Mouse (Mus musculus): ENCODE data around the gene Nefh. TPM values are rescaled to one million over a fixed set of nuclear protein-coding genes. Genes with fewer than 3 reads are reported as not detected.

Nefh gene
- polyA plus RNA-seq, 1 experiment from 2014 or later = 0.66 TPM

DNA sequence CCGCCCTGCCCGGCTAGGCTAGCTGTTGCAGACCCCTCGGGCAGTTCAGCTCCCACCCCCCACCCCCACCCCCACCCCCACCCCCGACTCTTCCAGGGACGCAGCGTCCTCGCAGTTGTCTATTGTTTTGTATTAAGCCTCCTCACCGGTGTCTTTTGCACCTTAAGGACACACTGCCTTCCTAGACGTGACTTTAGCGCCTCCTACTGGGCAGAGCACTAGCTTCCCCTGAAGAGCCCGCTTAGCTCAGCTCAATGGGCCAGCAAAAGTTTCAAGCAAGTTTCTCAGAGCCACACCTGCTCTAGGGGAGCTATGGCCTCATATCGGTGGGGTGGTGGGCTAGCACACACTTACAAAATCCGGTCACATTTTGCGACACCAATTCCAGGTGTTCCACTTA lies 27.8 kb upstream of the Nefh start:
- Histone ChIP-seq H3K9me3 (replicated peaks) (no peaks in the 10 kb centered on the region), H3K36me3 (no peaks in the 10 kb centered on the region), H3K4me3 (no peak overlapping the region), H3K4me2 (peak overlapping the region; percentile 58), H3K27ac (ENCODE audit: poor library complexity, severe bottlenecking) (no peak overlapping the region), H3K27me3 (replicated peaks) (peaks cover 14% of the 10 kb centered on the region), H3K9ac (no peak overlapping the region), H3K4me1 (replicated peaks) (no peaks in the 10 kb centered on the region)
- WGBS = 4% methylated on average over 14 of the region's 14 CpGs
- peak; percentile 57; the same call in 1 of the 2 replicates for ATAC-seq (ENCODE audit: insufficient number of reproducible peaks, low FRiP score)

DNA sequence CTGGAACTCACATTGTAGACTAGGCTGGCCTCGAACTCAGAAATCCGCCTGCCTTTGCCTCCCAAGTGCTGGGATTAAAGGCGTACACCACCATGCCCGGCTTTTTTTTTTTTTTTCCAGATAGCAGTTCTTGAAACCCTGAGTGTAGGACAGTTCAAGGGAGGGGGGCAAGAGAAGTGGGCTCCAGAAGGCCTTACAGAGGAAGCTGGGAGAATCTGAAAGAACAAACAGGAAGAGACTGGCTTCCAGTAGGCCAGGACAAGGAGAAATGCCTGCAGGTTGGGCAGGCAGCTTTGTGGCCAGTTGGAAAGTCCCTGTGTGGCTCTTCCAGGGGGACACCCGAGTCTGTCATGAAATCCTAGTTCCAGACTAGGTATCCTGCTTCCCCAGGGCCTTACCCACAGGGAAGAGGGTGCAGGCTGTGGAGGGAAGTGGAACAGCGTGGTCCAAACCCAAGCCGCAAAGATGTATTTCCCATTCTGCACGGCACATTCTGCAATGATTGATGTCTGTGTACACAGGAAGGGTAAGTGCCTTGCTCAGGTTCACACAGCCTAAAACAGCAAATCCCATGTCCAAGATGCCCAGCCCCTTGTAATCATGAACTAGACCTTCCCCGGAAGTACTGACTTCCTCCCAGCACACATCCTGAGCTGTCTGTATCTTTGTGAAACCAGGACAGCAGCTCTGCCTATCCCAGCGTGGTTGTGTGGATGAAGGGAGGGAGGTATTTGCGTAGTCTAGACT lies 26.7 kb upstream of the Nefh start:
- peaks cover 14% of the 10 kb centered on the region for H3K27me3 ChIP-seq (replicated peaks)
- H3K4me1 ChIP-seq (replicated peaks) = no peaks in the 10 kb centered on the region
- peak overlapping the region; percentile 8 for H3K27ac ChIP-seq (ENCODE audit: poor library complexity, severe bottlenecking)
- H3K36me3 ChIP-seq = no peaks in the 10 kb centered on the region
- H3K4me3 ChIP-seq = no peak overlapping the region
- WGBS = 63% methylated on average over 11 of the region's 11 CpGs
- H3K4me2 ChIP-seq = no peak overlapping the region
- H3K9ac ChIP-seq = no peak overlapping the region
- ATAC-seq (ENCODE audit: insufficient number of reproducible peaks, low FRiP score) = 0 out of 2 replicates have a peak, but pooled peaks have one; percentile 56
- H3K9me3 ChIP-seq (replicated peaks) = no peaks in the 10 kb centered on the region

DNA sequence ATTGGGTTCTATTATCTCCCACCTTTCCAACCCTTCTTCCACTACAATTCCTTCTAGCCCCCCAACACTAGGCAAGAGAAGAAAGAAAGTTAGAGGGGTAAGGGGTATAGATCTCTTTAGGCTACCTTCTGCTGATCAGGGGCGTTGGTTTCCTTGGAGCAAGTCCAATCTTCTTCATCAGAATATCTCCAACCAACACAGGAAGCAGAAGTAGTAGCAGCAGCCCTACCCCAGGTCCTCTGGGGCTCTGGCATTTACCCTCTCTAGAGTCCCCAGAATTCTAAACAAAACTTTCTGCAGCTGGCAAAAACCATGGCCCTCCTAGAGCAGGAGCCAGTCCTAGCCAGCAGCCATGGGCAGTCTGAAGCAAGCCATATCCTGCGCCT lies 26.0 kb upstream of the Nefh start:
- H3K36me3 ChIP-seq = no peaks in the 10 kb centered on the region
- no peak overlapping the region for H3K9ac ChIP-seq
- no peaks in the 10 kb centered on the region for H3K9me3 ChIP-seq (replicated peaks)
- H3K27me3 ChIP-seq (replicated peaks) = peaks cover 14% of the 10 kb centered on the region
- H3K4me1 ChIP-seq (replicated peaks) = no peaks in the 10 kb centered on the region
- no peak for ATAC-seq (ENCODE audit: insufficient number of reproducible peaks, low FRiP score)
- no peak overlapping the region for H3K4me3 ChIP-seq
- H3K27ac ChIP-seq (ENCODE audit: poor library complexity, severe bottlenecking) = 0 out of 2 replicates have a peak overlapping the region, but pooled peaks have one; percentile 0
- H3K4me2 ChIP-seq = no peak overlapping the region
- 77% methylated on average over 2 of the region's 2 CpGs for WGBS

DNA sequence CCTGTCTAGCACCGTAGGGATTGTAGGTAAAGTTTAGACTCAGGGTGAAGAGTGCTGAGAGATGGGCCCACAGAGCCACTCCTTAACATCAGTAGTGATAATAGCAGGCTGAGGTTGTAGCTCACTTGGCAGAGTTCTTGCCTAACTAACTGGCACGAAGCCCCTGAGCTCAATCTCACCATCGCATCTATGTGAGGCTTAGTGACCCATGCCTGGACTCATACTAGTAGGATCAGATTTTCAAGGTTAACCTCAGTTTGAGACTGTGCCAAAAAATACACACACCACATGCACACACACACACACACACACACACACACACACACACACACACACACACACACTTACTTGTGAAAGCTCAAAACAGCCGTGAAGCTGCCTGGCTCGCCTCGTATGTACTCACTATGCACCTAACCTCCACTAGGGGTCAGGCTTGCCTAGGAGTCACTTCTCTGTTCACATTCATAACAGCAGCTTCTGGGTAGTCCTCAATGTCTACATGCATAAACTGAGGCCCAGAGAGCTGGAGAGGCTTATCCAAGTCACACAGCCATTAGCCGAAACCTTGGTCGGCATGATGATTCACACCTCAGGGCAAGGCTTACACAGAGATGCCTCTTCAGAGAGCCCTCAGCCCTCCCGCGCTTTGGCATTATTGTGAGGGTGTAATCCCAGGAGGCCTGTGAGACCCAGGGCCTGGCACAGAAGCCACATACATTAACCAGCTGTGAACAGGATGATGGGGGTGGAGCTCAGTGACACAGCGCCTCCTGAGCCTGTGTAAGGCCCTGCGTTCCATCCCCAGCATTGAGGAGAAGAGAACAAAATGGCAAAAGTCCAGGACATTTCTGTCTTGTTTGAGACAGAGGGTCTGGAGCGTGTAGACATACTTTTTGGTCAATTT lies 25.4 kb upstream of the Nefh start:
- Histone ChIP-seq H3K27me3 (replicated peaks) (peaks cover 14% of the 10 kb centered on the region), H3K27ac (ENCODE audit: poor library complexity, severe bottlenecking) (0 out of 2 replicates have a peak overlapping the region, but pooled peaks have one; percentile 0), H3K9me3 (replicated peaks) (no peaks in the 10 kb centered on the region), H3K4me2 (no peak overlapping the region), H3K36me3 (no peaks in the 10 kb centered on the region), H3K4me3 (no peak overlapping the region), H3K4me1 (replicated peaks) (0 out of 2 replicates have a peak, but pooled peaks cover 2% of the 10 kb centered on the region), H3K9ac (no peak overlapping the region)
- 64% methylated on average over 13 of the region's 13 CpGs for WGBS
- no peak for ATAC-seq (ENCODE audit: insufficient number of reproducible peaks, low FRiP score)

DNA sequence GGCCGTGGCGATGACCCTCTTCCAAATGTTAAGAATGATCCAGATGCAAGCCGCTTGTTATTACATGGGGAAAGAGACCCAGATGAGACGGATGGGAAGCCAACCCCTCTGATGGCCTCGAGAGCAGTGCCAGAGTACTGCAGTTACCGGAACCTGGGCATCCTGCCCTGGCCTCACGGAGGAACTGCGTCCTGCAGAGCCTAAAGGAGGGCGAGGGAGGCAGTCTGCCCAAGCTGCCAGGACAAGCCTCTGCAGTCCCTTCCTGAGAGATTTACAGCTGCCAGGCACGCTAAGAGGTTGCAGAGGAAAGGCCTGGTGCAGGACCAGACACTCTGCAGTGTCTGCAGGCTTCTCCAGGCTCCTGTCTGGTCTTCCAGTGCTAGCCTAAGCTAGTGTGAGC lies 20.5 kb upstream of the Nefh start:
- no peaks in the 10 kb centered on the region for H3K27me3 ChIP-seq (replicated peaks)

DNA sequence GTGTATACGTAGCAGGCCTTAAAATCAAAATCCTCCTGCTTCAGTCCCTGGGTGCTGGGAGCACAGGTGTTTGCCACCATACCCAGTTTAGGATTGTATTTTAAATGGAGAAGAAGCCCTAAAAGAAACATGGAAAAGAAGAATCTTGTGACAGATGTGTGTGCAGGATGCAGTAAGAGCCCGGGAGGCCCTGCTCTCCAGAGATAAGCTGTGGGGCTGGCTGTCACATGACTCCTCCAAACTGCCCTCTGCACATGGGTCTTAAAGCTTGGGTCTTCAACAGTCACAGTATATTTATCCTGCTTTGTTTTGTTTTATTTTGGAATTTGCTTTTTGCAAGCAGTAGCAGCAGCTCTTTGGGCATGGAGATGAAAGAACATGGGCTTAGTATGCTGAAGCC lies 19.7 kb upstream of the Nefh start:
- 32% methylated on average over 2 of the region's 2 CpGs for WGBS
- Histone ChIP-seq H3K4me3 (no peak overlapping the region), H3K9me3 (replicated peaks) (no peaks in the 10 kb centered on the region), H3K36me3 (no peaks in the 10 kb centered on the region), H3K4me1 (replicated peaks) (peaks cover 14% of the 10 kb centered on the region), H3K27me3 (replicated peaks) (no peaks in the 10 kb centered on the region), H3K27ac (ENCODE audit: poor library complexity, severe bottlenecking) (no peak overlapping the region), H3K9ac (no peak overlapping the region), H3K4me2 (no peak overlapping the region)
- ATAC-seq (ENCODE audit: insufficient number of reproducible peaks, low FRiP score) = no peak

More for the DNA sequence above, 20.5 kb upstream of the Nefh start:
- WGBS = 75% methylated on average over 10 of the region's 10 CpGs
- Histone ChIP-seq H3K9ac (no peak overlapping the region), H3K36me3 (no peaks in the 10 kb centered on the region), H3K9me3 (replicated peaks) (no peaks in the 10 kb centered on the region), H3K4me1 (replicated peaks) (peaks cover 14% of the 10 kb centered on the region), H3K4me2 (no peak overlapping the region), H3K27ac (ENCODE audit: poor library complexity, severe bottlenecking) (no peak overlapping the region), H3K4me3 (no peak overlapping the region)
- ATAC-seq (ENCODE audit: insufficient number of reproducible peaks, low FRiP score) = no peak

DNA sequence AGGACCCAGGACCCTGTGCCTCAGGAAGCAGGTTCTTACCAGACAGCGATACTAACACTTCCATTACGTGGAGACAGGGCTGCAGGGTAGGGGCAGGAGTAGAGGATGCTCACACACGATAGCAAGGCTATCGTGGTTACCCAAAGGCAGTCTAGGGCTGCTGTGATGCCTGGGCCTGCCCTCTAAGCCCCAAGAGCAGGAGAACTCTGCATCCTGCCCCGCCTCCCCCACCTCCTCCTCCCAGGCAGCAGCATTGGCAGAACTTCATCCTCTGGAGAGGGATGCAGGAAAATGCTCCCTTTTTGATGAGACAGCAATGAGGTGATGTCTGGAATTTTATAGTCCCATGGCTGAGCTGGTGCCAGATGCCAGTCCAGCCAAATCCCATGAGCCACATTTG lies 19.0 kb upstream of the Nefh start:
- Histone ChIP-seq H3K9me3 (replicated peaks) (no peaks in the 10 kb centered on the region), H3K4me1 (replicated peaks) (peaks cover 14% of the 10 kb centered on the region)

DNA sequence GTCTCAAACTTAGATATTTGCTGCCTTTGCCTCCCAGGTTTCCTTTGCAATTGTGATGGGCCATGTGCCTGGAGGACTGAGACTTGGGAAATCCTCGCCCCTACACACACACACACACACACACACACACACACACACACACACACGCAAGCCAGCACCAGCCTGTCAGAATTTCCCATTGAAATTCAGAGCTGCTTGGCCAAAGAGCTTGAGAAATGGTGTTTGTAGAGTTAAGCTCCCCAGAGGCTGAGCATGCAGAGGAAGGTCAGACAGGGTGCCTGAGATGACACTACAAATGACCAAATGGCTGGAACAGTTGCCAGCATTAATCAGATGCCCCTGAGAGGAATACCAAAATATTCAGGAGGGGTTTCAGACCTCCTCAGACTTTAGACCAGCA lies 18.5 kb upstream of the Nefh start:
- peaks cover 14% of the 10 kb centered on the region for H3K4me1 ChIP-seq (replicated peaks)
- no peaks in the 10 kb centered on the region for H3K9me3 ChIP-seq (replicated peaks)
- H3K4me2 ChIP-seq = no peak overlapping the region
- H3K4me3 ChIP-seq = no peak overlapping the region
- H3K36me3 ChIP-seq = no peaks in the 10 kb centered on the region
- no peak overlapping the region for H3K9ac ChIP-seq
- ATAC-seq (ENCODE audit: insufficient number of reproducible peaks, low FRiP score) = no peak
- no peaks in the 10 kb centered on the region for H3K27me3 ChIP-seq (replicated peaks)
- 76% methylated on average over 2 of the region's 2 CpGs for WGBS
- H3K27ac ChIP-seq (ENCODE audit: poor library complexity, severe bottlenecking) = no peak overlapping the region

More for the DNA sequence above, 19.0 kb upstream of the Nefh start:
- H3K4me2 ChIP-seq = no peak overlapping the region
- no peaks in the 10 kb centered on the region for H3K36me3 ChIP-seq
- H3K27me3 ChIP-seq (replicated peaks) = no peaks in the 10 kb centered on the region
- no peak for ATAC-seq (ENCODE audit: insufficient number of reproducible peaks, low FRiP score)
- no peak overlapping the region for H3K9ac ChIP-seq
- 67% methylated on average over 5 of the region's 5 CpGs for WGBS
- H3K27ac ChIP-seq (ENCODE audit: poor library complexity, severe bottlenecking) = no peak overlapping the region
- H3K4me3 ChIP-seq = no peak overlapping the region

DNA sequence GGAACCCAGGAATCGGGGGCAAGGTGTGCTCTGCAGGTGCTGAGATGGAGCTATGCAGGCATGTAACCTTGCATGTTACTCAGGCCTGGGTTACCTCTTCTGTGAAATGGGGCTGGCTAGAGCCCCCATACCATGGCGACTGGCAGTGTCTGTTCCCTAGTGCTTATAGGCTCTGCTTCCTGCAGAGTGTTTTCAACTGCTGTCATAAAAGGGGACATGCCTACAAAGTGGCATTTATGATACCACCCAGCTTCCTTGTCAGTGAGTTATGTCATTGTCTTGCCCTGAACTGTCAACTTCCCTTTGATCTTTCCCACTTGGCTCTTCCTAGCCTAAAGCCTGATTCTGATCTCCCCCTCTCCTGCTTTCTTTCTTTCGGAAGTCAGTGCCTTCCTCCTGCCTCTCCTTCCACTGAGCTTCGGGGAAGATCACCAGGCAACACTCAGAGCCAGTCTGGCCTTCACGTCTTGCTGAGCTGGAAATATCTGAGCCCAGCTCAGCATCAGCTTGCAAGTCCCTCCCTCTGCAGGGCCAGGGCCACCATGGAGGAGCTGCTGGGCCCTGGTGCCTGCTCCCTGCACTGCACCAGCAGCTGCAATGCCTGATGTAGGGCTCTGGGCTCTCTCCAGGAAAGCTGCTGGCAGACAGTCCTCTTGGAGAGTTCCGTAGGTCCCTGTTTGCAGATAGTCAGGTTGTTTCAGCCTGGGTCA lies 15.4 kb upstream of the Nefh start:
- WGBS = 41% methylated on average over 6 of the region's 6 CpGs
- Histone ChIP-seq H3K4me1 (replicated peaks) (peaks cover 13% of the 10 kb centered on the region), H3K36me3 (no peaks in the 10 kb centered on the region), H3K9me3 (replicated peaks) (no peaks in the 10 kb centered on the region), H3K27me3 (replicated peaks) (no peaks in the 10 kb centered on the region), H3K4me3 (no peak overlapping the region), H3K4me2 (no peak overlapping the region), H3K9ac (no peak overlapping the region), H3K27ac (ENCODE audit: poor library complexity, severe bottlenecking) (no peak overlapping the region)
- ATAC-seq (ENCODE audit: insufficient number of reproducible peaks, low FRiP score) = no peak

DNA sequence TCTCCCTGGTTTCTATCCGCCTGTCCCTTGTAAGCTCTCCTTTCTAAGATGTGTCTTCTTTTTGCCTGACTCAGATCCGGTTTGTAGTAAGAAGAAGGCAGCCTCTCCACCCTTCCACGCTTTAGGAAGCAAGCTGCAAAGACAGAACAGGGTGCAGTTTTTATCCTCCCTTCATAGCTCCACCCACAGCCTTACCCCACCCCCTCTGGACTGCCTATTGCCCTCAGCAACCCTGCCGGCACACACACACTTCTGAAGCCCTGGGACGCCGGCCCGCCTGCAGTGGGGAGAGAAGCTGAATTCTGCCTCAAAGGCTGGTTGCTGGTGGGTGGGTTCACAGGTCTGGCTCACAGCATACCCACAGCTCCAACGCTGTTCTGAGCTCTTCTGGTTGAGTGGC lies 6.1 kb upstream of the Nefh start:
- Histone ChIP-seq H3K27me3 (replicated peaks) (peaks cover 84% of the 10 kb centered on the region), H3K4me1 (replicated peaks) (0 out of 2 replicates have a peak, but pooled peaks cover 5% of the 10 kb centered on the region), H3K9me3 (replicated peaks) (no peaks in the 10 kb centered on the region), H3K27ac (ENCODE audit: poor library complexity, severe bottlenecking) (no peak overlapping the region), H3K9ac (no peak overlapping the region), H3K4me2 (no peak overlapping the region), H3K4me3 (no peak overlapping the region), H3K36me3 (no peaks in the 10 kb centered on the region)
- WGBS = 2% methylated on average over 8 of the region's 8 CpGs
- no peak for ATAC-seq (ENCODE audit: insufficient number of reproducible peaks, low FRiP score)

DNA sequence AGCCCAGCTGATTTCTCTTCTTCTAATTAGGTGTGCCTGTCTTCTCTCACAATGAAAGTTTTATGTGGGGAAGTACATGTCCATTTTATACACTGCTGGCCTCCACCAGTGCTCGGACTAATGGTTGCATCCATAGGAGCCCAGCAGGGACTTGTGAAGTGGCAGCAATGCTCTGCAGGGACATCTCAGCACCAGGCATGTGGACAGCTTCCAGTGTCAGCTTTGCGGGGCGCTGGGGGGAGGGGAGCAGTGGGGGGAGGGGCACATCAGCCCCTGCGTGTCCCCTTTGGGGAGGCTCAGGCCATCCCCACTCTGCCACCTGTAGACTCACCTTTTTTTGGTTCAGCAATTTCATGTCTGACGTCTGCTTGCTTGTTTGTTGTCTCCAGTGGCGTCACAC lies 5.5 kb upstream of the Nefh start:
- H3K4me1 ChIP-seq (replicated peaks) = 0 out of 2 replicates have a peak, but pooled peaks cover 5% of the 10 kb centered on the region
- 7% methylated on average over 6 of the region's 6 CpGs for WGBS
- H3K36me3 ChIP-seq = no peaks in the 10 kb centered on the region
- no peak overlapping the region for H3K27ac ChIP-seq (ENCODE audit: poor library complexity, severe bottlenecking)
- no peaks in the 10 kb centered on the region for H3K9me3 ChIP-seq (replicated peaks)
- no peak overlapping the region for H3K9ac ChIP-seq
- no peak for ATAC-seq (ENCODE audit: insufficient number of reproducible peaks, low FRiP score)
- no peak overlapping the region for H3K4me3 ChIP-seq
- H3K4me2 ChIP-seq = no peak overlapping the region
- peaks cover 89% of the 10 kb centered on the region for H3K27me3 ChIP-seq (replicated peaks)

All from heart, embryonic 12.5 days (tissue).